Mouse (Mus musculus) midbrain, embryonic 13.5 days (tissue): ENCODE measurements around the gene Eml3. TPM values are rescaled to one million over a fixed set of nuclear protein-coding genes. Genes with fewer than 3 reads are reported as not detected.

Experiments used
- ATAC-seq: fragments of 200-750 bp; cut with Nextera tagmentation; 2 replicates; pipeline ENCODE4 v1.8.0; 2017; ENCODE audit warnings: mild to moderate bottlenecking, moderate TSS enrichment, moderate library complexity
- H3K27ac ChIP-seq: fragments of 300-500 bp; sonication (generic); 2 replicates; pipeline ENCODE4 v1.5.1; 2015; ENCODE audit warnings: inconsistent platforms, mild to moderate bottlenecking, moderate library complexity
- H3K27me3 ChIP-seq: fragments of 300-500 bp; sonication (generic); 2 replicates; pipeline ENCODE4 v1.6.1; 2015; ENCODE audit warnings: mild to moderate bottlenecking, inconsistent platforms
- H3K36me3 ChIP-seq: fragments of 300-500 bp; sonication (generic); 2 replicates; pipeline ENCODE4 v1.6.1; 2015; ENCODE audit warnings: mild to moderate bottlenecking, inconsistent platforms
- H3K4me1 ChIP-seq: fragments of 300-500 bp; sonication (generic); replicated peaks from 2 replicates; pipeline ENCODE4 v1.6.1; 2015; ENCODE audit warnings: inconsistent platforms
- H3K4me2 ChIP-seq: fragments of 300-500 bp; sonication (generic); replicated peaks from 2 replicates; pipeline ENCODE4 v1.6.1; 2015; ENCODE audit warnings: moderate library complexity, mild to moderate bottlenecking, inconsistent platforms
- H3K4me3 ChIP-seq: fragments of 300-500 bp; sonication (generic); replicated peaks from 2 replicates; pipeline ENCODE4 v1.5.1; 2015; ENCODE audit warnings: mild to moderate bottlenecking, inconsistent platforms
- H3K9ac ChIP-seq: fragments of 300-500 bp; sonication (generic); replicated peaks from 2 replicates; pipeline ENCODE4 v1.6.1; 2015; ENCODE audit warnings: mild to moderate bottlenecking, inconsistent platforms
- H3K9me3 ChIP-seq: fragments of 300-500 bp; sonication (generic); 2 replicates; pipeline ENCODE4 v1.6.1; 2016; ENCODE audit warnings: mild to moderate bottlenecking, inconsistent platforms
- WGBS: fragments of 180-500 bp; shearing (Covaris S2); methylation state at CpG from one replicate; pipeline ENCODE4 v1.1.7; 2015; 5-methylcytosine and 5-hydroxymethylcytosine counted together
- polyA plus RNA-seq: library from polyadenylated mRNA; unstranded; fragments of >200 nt; fragmentation: Nextera tagmentation; extraction: Ambion mirVana; gene quantifications from 2 replicates; pipeline ENCODE4 v1.2.1, GENCODE M21; 2015

The Eml3 gene
- polyA plus RNA-seq, 1 experiment from 2014 or later, result 9.2 TPM

DNA sequence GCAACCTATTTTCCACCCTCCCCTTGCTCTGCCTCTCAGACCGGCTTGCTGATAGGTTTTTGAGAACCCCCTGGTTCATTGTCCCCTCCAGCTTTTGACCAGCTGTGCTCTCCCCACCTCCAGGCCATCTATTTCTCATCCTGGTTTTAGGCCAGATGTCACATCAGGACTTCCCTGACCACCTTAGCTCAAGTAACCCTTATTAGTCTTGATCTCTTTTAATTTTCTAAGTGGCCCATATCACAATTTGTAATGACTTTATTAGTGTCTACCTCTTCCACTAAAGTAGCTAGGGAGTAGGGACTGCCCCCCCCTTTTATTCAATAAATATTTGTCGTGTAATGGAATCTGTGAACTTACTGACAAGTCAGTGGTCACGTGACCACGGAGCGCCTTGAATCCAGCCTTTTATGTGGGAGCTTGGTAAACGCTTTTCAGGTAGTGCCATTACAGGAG, 8.5 kb upstream of the Eml3 start:
- H3K4me2 ChIP-seq, result peak overlapping the region; percentile 87
- peaks cover 11% of the 10 kb centered on the region for H3K4me1 ChIP-seq
- peak overlapping the region; percentile 91 for H3K4me3 ChIP-seq
- peak overlapping the region; percentile 89 for H3K27ac ChIP-seq
- 3% methylated on average over 6 of the region's 6 CpGs for WGBS
- H3K9me3 ChIP-seq, result no peaks in the 10 kb centered on the region
- ATAC-seq, result no peak
- H3K36me3 ChIP-seq, result peaks cover 19% of the 10 kb centered on the region
- H3K9ac ChIP-seq, result peak overlapping the region; percentile 86
- H3K27me3 ChIP-seq, result no peaks in the 10 kb centered on the region

DNA sequence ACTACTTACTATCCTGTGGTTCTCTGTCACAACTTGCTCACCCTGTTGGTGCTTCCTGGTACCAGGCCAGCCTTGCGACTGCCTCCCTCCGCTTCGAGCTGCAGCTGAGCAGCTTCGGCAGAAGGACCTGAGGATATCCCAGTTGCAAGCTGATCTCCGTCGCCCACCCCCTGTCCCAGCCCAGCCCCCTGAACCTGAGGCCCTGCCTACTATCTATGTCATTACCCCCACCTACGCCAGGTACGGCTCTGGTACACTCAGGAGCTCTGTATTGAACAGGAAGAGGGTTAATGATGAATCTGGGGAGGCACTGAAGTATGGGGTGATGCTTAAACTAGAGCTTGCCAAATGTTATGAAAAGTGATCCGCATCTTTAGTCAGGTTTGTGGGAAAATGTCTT, 7.6 kb upstream of the Eml3 start:
- Histone ChIP-seq H3K4me1 (peaks cover 11% of the 10 kb centered on the region), H3K4me2 (peak overlapping the region; percentile 87; the same call in 1 of the 2 replicates), H3K9me3 (no peaks in the 10 kb centered on the region), H3K9ac (0 out of 2 replicates have a peak overlapping the region, but pooled peaks have one; percentile 28), H3K27ac (no peak overlapping the region), H3K27me3 (no peaks in the 10 kb centered on the region), H3K4me3 (peak overlapping the region; percentile 91; the same call in 1 of the 2 replicates), H3K36me3 (peaks cover 19% of the 10 kb centered on the region)
- ATAC-seq, result no peak
- WGBS, result 86% methylated on average over 9 of the region's 9 CpGs

DNA sequence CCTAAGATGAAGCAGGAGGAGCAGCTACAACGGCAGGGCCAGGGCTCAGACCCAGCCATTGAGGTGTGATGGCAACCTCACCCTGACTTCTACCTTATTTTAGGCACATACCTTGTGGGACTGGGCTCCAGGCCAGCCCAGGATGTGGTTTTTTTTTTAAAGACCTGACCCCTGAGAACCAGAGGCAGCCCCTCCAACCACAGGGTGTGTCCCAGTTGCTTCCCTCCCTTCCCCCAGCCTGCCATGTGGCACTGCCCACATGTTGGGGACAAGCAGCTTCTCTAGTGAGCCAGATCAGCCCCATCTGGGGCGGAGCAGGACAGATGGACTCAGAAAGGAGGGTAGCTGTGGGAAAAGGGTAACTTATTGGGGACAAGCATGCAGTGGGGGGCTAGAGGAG, 2.6 kb upstream of the Eml3 start:
- Histone ChIP-seq H3K4me1 (peaks cover 23% of the 10 kb centered on the region), H3K27ac (no peak overlapping the region), H3K36me3 (peaks cover 25% of the 10 kb centered on the region), H3K9me3 (no peaks in the 10 kb centered on the region), H3K4me3 (no peak overlapping the region), H3K9ac (no peak overlapping the region), H3K27me3 (peaks cover 14% of the 10 kb centered on the region; the same call in 1 of the 2 replicates), H3K4me2 (no peak overlapping the region)
- WGBS, result 72% methylated on average over 2 of the region's 2 CpGs
- ATAC-seq, result no peak

DNA sequence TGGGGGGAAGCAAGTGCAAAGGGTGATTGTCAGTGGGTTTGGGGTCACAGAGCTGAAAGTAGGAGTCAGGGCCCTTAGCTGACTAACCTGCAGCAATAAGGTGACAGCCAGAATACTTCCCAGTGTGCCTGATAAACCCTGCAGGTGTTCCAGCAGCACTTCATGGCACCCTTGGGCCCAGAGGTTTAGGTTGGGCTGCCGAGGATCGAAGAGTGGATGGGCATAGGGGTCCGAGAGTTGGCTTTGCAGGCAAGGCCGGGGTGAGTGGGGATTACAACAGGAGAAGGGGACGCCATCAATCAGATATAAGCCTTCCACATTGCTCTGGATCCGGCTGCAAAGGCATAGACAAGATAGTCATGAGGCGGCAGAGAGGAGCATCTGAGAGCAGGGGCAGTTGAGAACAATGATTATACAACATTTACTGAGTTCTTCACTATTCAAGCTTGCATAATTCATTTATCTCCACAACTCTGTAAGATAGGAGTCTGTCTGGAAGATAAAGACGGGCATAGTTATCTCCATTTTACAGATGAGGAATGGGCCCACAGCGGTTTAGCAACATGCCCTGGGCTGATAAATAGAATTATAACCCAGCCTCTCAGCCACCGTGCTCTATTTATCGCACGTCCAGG, 1.3 kb upstream of the Eml3 start:
- WGBS, result 88% methylated on average over 12 of the region's 12 CpGs
- H3K4me2 ChIP-seq, result no peak overlapping the region
- no peak overlapping the region for H3K9ac ChIP-seq
- no peaks in the 10 kb centered on the region for H3K9me3 ChIP-seq
- no peak for ATAC-seq
- peaks cover 25% of the 10 kb centered on the region for H3K36me3 ChIP-seq
- H3K4me3 ChIP-seq, result no peak overlapping the region
- H3K27ac ChIP-seq, result no peak overlapping the region; the same call in 1 of the 2 replicates
- H3K27me3 ChIP-seq, result peaks cover 14% of the 10 kb centered on the region; the same call in 1 of the 2 replicates
- peaks cover 21% of the 10 kb centered on the region for H3K4me1 ChIP-seq

DNA sequence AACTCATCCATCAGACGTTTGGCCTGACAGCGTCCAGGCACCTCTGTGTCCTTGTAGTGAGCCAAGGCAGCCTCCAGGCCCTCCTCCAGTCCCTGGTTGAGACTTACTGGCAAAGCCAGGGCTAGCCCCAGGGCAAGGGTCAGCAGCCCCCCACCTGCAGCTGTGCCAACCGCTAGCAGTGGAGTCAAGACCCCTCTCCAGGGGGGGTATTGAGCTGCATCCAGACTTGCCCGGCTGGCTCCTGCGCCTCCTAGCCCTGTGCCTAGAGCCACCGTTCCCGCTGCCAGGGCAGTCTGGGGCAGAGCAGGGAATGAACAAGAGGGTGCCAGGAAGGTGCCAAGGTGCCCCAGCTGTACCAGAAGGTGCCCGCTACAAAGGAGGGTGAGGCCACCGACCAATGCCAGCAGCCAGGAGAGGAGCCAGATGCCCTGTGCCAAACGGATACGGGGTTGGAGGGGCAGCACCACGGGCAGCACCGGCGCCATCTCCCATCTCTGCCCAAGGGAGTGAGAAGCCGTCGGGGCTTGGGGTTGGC, 596 bp upstream of the Eml3 start:
- H3K4me1 ChIP-seq, result peaks cover 21% of the 10 kb centered on the region
- no peaks in the 10 kb centered on the region for H3K9me3 ChIP-seq
- peak overlapping the region; percentile 76 for H3K9ac ChIP-seq
- H3K27me3 ChIP-seq, result peaks cover 14% of the 10 kb centered on the region; the same call in 1 of the 2 replicates
- 19% methylated on average over 16 of the region's 16 CpGs for WGBS
- ATAC-seq, result peak; percentile 64
- H3K4me3 ChIP-seq, result peak overlapping the region; percentile 57
- H3K27ac ChIP-seq, result no peak overlapping the region; the same call in 1 of the 2 replicates
- H3K36me3 ChIP-seq, result peaks cover 25% of the 10 kb centered on the region
- H3K4me2 ChIP-seq, result peak overlapping the region; percentile 78

DNA sequence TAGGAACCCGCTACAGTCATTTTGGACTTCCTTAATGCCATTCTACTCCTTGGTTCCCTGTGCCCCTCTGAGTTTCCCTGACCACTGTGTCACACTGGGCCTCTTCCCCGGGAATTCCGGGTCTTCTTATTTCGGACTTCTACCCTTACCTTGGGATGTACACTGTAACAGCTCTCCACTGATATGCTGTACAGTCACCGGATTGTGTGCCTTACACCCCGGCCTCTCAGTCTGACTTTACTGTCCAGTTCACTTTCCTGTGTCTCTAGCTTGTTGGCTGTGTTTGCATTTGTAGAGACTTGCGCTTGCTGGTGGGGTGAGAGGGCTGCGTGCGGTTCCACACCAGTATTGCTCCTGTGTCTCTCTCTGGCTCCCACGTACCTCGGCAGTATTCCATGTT, 765 bp downstream of the Eml3 start:
- Histone ChIP-seq H3K4me3 (peak overlapping the region; percentile 57), H3K9ac (peak overlapping the region; percentile 76), H3K27ac (no peak overlapping the region), H3K9me3 (no peaks in the 10 kb centered on the region), H3K4me1 (peaks cover 21% of the 10 kb centered on the region), H3K4me2 (peak overlapping the region; percentile 78), H3K27me3 (peaks cover 14% of the 10 kb centered on the region; the same call in 1 of the 2 replicates), H3K36me3 (peaks cover 30% of the 10 kb centered on the region)
- no peak for ATAC-seq
- 13% methylated on average over 11 of the region's 11 CpGs for WGBS

DNA sequence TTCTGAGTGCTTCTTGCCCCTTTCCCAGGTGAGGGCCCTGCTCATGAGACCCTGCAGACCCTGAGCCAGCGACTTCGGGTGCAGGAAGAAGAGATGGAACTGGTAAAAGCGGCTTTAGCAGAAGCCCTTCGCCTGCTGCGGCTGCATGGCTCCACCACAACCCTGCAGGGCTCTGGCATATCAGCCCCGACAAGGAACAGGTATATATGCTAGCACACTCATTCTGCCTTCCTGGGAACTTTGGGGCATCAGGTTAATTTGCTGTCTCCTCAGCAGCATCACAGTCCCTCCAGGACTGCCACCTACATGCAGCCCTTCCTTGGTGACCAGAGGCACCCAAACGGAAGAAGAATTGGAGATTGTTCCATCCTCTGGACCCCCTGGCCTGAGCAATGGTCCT, 1.4 kb downstream of the Eml3 start:
- WGBS, result 86% methylated on average over 7 of the region's 7 CpGs
- no peak for ATAC-seq
- no peak overlapping the region for H3K4me3 ChIP-seq
- H3K27ac ChIP-seq, result no peak overlapping the region
- no peaks in the 10 kb centered on the region for H3K9me3 ChIP-seq
- peak overlapping the region; percentile 78 for H3K4me2 ChIP-seq
- 0 out of 2 replicates have a peak overlapping the region, but pooled peaks have one; percentile 76 for H3K9ac ChIP-seq
- H3K4me1 ChIP-seq, result peaks cover 21% of the 10 kb centered on the region
- H3K36me3 ChIP-seq, result peaks cover 24% of the 10 kb centered on the region
- peaks cover 14% of the 10 kb centered on the region; the same call in 1 of the 2 replicates for H3K27me3 ChIP-seq

DNA sequence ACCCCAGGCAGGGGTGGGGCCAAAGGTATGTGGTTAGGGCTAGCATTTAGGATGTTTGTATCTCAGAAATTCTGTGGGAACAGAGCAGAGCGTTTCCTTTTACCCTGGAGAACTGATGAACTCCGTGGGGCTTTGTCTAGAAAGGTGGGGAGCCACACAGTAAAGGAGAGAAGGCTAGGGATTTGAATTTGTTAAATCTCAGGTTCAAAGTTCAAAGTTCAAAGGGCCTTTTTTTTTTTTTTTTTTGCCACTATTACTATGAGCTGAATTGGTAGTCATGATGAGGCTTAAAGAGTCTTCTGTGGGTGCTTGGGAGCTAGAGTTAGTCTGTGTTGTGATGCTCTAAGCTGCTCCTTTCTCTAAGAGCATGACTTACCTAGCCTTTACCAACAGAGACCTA, 7.4 kb downstream of the Eml3 start:
- no peak overlapping the region for H3K9ac ChIP-seq
- no peak overlapping the region for H3K27ac ChIP-seq
- H3K4me1 ChIP-seq, result peaks cover 12% of the 10 kb centered on the region
- peaks cover 12% of the 10 kb centered on the region; the same call in 1 of the 2 replicates for H3K36me3 ChIP-seq
- H3K9me3 ChIP-seq, result no peaks in the 10 kb centered on the region
- no peak for ATAC-seq
- 87% methylated on average over 2 of the region's 2 CpGs for WGBS
- H3K27me3 ChIP-seq, result no peaks in the 10 kb centered on the region
- no peak overlapping the region for H3K4me3 ChIP-seq
- no peak overlapping the region for H3K4me2 ChIP-seq

DNA sequence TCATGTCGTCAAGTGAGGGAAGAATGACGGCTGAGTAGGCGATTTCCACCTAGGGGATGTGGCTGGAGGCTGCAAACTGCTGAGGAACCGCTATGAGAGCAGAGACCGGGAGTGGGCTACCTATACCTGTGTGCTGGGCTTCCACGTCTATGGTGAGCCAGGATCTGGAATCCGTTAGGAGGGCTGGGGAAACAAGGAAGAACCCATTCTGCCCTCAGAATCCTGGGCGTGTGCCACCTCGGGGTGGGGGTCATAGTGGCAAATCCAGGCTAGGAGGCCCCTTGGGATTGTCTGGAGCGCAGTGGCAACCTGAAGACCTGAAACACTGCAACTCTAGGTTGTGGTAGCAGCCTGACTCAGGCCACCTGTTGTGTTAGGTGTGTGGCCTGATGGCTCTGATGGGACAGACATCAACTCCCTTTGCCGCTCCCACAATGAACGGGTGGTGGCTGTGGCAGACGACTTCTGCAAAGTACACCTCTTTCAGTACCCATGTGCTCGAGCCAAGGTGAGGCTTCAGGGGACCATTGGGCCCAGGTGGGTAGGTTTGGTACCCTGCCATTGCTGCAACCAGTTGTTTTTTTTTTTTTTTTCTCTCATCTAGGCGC, 11.3 kb downstream of the Eml3 start:
- peaks cover 25% of the 10 kb centered on the region for H3K36me3 ChIP-seq
- peak overlapping the region; percentile 99 for H3K9ac ChIP-seq
- no peak for ATAC-seq
- H3K4me2 ChIP-seq, result peak overlapping the region; percentile 72
- peaks cover 38% of the 10 kb centered on the region for H3K4me1 ChIP-seq
- H3K4me3 ChIP-seq, result peak overlapping the region; percentile 98; the same call in 1 of the 2 replicates
- WGBS, result 83% methylated on average over 15 of the region's 15 CpGs
- H3K9me3 ChIP-seq, result no peaks in the 10 kb centered on the region
- no peak overlapping the region for H3K27ac ChIP-seq
- no peaks in the 10 kb centered on the region for H3K27me3 ChIP-seq

DNA sequence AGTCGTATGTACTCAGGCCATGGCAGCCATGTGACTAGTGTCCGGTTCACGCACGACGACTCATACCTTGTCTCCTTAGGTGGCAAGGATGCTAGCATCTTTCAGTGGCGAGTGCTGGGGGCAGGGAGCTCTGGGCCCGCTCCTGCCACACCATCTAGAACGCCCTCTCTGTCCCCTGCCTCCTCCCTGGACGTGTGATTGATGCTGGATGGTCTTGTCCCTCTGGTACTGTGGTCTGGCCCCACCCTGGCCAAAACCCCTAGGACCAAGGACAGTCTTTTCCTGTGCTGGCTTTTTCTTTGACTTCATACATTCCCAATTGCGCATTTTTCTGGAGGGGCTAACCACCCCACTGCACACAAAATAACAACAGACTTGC, 11.8 kb downstream of the Eml3 start:
- Histone ChIP-seq H3K9me3 (no peaks in the 10 kb centered on the region), H3K9ac (peak overlapping the region; percentile 99), H3K36me3 (peaks cover 30% of the 10 kb centered on the region), H3K27me3 (no peaks in the 10 kb centered on the region), H3K4me2 (peak overlapping the region; percentile 72), H3K4me1 (peaks cover 38% of the 10 kb centered on the region), H3K4me3 (peak overlapping the region; percentile 98), H3K27ac (peak overlapping the region; percentile 98)
- WGBS, result 38% methylated on average over 10 of the region's 10 CpGs
- peak; percentile 53 for ATAC-seq

DNA sequence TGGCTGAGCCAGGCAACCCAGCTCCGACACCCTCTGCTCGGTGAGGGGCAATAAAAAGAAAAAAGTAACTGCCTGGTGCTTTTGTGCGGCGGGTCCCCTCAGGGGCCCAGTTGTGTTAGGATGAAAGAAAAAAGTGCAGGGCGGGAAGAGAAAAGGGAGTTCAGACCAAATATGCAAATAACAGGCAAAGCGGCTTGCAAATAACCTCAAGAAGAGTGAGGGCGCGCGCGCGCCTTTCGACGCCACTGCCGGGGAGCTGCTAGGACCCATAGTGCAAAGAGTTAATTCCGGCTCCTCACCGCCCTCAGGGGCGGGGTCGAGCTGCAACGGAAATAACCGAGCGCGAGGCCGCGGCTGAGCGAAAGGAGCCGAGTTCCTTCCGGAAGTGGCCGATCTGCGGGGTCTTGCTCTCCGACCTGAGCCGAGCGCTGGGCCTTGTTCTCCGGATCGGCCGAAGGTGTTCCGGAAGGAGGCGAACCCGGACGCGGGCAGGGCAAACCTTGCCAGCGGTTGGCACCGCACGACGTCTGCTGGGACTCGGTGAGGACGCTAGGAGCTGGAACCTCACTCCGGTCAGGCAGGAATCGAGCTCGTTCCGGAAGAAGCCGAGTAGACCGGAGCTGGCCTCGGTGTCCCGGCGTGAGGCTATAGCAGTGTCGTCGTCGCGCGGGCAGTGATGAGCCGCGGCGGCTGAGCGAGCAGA, 12.3 kb downstream of the Eml3 start, which contains the start of gene Mta2:
Gene Mta2 (plus strand): TSS at position 361 of the 703 bp plus-strand sequence.
- peak; percentile 95 for ATAC-seq

More for the DNA sequence above, 12.3 kb downstream of the Eml3 start, which contains the start of gene Mta2:
- Histone ChIP-seq H3K4me3 (peak within 1 kb of the TSS; percentile 98), H3K27me3 (no peaks in the 10 kb centered on the region), H3K4me1 (peaks cover 38% of the 10 kb centered on the region), H3K27ac (peak within 1 kb of the TSS; percentile 98), H3K9ac (peak within 1 kb of the TSS; percentile 99), H3K4me2 (peak within 1 kb of the TSS; percentile 72), H3K9me3 (no peaks in the 10 kb centered on the region), H3K36me3 (peaks cover 35% of the 10 kb centered on the region)
- WGBS, result under 1% methylated on average over 64 of the region's 64 CpGs
